Mouse (Mus musculus): ENCODE data around the gene Arhgap42. TPM values are rescaled to one million over a fixed set of nuclear protein-coding genes. Genes with fewer than 3 reads are reported as not detected.

Gene Arhgap42
- total RNA-seq, 2 experiments from 2014 or later: under 0.01 TPM; not detected in 1

DNA sequence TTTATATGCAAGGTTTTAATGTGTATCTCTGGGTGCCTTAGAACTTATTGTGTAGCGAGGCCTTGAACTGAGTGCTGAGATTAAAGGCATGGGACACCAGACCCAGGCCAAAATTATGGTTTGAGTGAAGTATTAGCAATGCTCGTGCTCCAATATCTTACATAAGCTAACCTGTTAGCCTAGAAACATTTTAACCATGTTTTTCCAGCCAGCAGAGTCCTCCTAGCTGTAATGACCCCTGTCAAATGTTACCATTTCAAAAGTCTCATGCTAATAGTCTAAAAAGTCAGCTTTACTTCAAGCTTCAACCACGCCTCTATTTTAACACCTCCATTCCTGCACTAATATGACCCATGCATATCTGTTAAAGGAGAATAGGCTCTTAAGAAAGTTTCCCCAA, 84.3 kb downstream of the Arhgap42 start:
- no peak for ATAC-seq (replicated peaks; ENCODE audit: low FRiP score, poor library complexity, severe bottlenecking)

- ATAC-seq (replicated peaks; ENCODE audit: low FRiP score, poor library complexity, severe bottlenecking): no peak
These were observed 94.4 kb downstream of the Arhgap42 start for GRCm38 (mm10) chr9:9144301-9145121.

- ATAC-seq (replicated peaks; ENCODE audit: low FRiP score, poor library complexity, severe bottlenecking): no peak
These were observed 95.8 kb downstream of the Arhgap42 start for GRCm38 (mm10) chr9:9143102-9143501.

DNA sequence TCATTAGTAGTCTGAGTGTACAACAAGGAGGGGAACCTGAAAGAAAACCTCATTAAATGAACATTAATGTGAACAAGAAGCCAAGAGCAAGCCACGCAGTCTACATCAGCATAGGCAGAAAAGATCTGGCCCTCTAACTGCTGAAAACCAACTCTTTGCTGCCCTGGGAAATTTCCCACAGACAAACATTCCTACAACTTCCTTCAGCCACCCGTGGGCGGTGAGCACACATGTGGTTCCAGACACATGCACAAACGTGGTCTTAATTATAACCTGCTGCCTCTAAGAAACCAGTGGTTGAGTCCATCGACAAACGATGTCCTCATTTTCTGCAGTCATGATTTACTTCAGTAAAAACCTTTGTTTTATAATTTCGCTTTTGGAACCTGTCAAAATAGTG, 96.3 kb downstream of the Arhgap42 start:
- no peak for ATAC-seq (replicated peaks; ENCODE audit: low FRiP score, poor library complexity, severe bottlenecking)

DNA sequence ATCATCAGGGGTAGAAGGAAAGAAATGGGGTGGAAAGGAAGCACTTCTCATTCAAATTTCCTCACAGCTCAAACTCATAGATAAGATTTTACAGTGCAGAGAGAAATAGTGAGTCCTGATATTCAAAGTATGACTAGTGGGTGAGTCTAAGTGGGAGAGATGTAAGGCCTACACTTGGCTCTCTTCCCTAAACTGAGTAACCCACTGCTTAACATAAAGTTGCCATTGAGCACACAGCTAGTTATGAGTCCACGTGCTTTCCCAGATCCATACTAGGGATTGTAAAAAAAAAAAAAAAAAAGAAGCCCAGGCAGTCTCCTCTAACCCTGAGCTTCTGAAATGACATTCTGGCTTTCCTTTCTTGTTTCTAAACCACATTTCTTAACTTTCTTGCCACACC, 96.8 kb downstream of the Arhgap42 start:
- ATAC-seq (replicated peaks; ENCODE audit: low FRiP score, poor library complexity, severe bottlenecking): no peak

DNA sequence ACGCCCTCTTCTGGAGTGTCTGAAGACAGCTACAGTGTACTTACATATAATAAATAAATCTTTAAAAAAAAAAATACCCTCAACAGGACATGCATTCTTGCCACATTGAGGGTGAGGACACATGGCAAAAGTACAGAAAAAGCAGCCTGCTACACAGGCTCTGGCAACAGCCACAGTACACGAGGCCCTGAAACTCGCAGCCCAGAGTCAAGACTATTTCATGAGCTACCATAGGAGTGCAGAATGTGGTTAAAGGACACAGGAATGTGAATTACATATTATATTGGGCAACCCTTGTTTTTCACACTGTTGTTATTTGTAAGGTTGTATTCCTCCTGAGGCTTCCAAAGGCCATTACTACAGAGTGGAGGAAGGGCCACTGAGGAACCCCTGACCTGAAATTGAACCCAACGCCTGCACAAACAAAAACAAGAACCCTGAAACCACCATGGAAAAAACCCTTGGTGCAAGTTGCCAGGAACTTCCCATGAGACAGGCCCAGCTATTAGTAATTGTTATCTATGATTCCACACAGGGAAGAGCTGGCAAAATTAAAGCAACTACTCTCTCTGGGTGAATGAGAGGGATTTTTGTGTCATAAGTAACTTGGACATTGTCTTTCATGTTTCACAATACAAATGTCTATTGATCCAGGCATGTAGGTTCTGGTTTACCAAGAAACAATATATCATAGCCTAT, 109.8 kb downstream of the Arhgap42 start:
- no peak for ATAC-seq (replicated peaks; ENCODE audit: low FRiP score, poor library complexity, severe bottlenecking)

- no peak for ATAC-seq (replicated peaks; ENCODE audit: low FRiP score, poor library complexity, severe bottlenecking)
These were observed 111.7 kb downstream of the Arhgap42 start for GRCm38 (mm10) chr9:9127041-9127755.

DNA sequence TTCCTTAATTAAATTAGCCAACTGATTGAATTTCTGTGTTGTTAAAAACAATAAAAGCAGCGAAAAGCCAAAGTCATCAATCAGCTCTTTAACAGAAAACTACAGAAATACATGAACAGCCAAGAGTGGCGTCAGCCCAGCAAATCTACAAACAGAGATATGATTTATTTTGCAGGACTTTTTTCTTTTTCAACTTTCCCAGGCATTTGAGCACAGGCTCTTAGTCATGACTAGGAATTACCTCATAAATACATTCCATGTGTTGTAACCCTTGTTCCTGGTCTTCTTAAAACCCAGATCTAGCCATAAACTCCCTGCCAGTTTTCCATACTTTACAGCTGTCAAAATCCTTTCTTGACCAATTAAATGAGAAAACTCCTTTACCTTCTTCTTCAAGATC, 114.7 kb downstream of the Arhgap42 start:
- no peak for ATAC-seq (replicated peaks; ENCODE audit: low FRiP score, poor library complexity, severe bottlenecking)

- no peak for ATAC-seq (replicated peaks; ENCODE audit: low FRiP score, poor library complexity, severe bottlenecking)
These were observed 124.6 kb downstream of the Arhgap42 start for GRCm38 (mm10) chr9:9114266-9114665.

DNA sequence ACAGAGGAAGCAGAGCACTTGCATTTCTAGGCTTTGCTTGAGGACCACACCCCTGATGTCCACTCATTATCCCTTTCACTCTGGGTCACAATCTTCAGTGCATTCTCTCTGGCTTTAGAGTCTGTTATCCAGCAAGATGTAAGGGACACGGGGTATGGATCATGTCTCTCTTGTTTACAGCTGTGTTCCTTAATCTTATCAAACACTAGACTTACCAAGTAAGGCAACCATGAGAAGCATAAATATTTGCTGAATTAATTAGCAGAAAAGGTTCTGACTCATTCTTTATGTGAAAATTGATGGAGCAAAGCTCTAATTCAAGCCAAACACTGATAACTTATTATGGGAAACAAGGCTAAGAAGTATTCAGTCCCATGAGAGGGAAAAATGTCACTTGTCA, 125.1 kb downstream of the Arhgap42 start:
- ATAC-seq (replicated peaks; ENCODE audit: low FRiP score, poor library complexity, severe bottlenecking): no peak

- no peak for ATAC-seq (replicated peaks; ENCODE audit: low FRiP score, poor library complexity, severe bottlenecking)
These were observed 126.0 kb downstream of the Arhgap42 start for GRCm38 (mm10) chr9:9112921-9113320.

- no peak for ATAC-seq (replicated peaks; ENCODE audit: low FRiP score, poor library complexity, severe bottlenecking)
These were observed 131.2 kb downstream of the Arhgap42 start for GRCm38 (mm10) chr9:9107697-9108096.

DNA sequence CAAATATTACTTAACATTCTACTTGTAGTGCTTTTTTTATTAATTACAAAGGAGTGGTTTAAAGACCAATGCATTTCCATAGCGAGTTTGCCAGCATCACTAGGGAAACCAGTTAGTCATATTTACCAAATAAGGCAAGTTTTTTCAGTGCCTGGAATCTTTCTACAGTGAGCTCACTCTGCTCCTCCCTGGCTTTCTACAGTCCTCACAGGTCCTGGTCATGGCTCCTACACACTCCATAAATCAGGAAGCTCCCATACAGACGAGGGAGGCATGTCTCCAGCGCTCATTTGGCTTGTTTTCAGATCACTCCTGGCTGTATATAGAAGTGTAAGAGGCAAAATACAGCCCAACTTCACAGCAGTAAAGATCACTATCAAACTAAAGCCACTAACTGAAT, 134.1 kb downstream of the Arhgap42 start:
- no peak for ATAC-seq (replicated peaks; ENCODE audit: low FRiP score, poor library complexity, severe bottlenecking)

GRCm38 (mm10) chr9:9102158-9102514, 136.8 kb downstream of the Arhgap42 start:
- ATAC-seq (replicated peaks; ENCODE audit: low FRiP score, poor library complexity, severe bottlenecking): no peak

DNA sequence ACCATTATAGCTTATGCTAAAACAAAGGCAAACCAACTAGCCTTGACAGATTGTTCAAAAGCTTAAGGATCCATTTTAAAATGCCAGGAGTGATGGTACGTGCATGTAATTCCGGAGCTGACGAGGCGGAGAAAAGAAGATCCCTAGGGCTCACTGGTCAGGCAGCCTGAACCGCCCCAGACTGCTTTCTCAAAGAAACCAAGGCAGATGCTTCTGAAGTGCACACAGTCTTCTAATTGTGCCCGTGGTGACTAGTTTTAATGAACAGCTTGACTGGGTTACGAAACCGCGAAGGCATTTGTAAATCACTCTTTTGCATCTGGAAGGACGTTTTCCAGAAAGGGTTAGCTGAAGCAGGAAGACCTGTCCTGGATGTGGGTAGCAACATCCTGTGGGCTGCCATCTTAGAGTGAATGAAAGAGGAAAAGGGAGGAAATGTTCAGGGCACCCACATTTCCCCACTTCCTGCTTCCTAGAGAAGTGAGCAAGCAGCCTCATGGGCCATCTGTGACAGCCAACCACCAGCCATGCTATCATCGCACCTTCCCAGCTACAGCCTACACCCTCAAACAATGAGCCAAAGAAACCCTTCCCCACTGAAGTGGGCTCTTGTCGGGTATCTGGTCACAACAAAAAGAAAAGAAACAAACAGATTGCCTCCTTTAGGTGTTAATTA, 137.3 kb downstream of the Arhgap42 start:
- ATAC-seq (replicated peaks; ENCODE audit: low FRiP score, poor library complexity, severe bottlenecking): no peak

DNA sequence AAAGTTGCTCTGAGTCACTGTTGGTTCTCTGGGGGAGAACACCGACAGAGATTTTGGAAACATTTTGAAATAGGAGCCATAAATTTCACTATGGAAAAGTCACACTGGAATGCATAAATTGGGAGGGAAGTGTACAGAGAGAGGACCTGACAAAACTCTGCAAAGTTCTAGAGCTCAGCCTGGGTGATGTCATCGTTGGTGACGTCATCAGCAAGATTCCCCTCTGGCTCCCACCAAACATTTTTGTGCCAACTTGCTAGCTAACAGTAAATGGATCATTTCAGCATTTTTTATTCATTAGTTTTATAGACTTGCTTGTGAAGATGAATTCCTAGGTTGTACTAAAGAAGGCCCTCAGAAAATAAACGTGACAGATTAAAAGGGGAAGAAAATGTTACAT, 137.8 kb downstream of the Arhgap42 start:
- no peak for ATAC-seq (replicated peaks; ENCODE audit: low FRiP score, poor library complexity, severe bottlenecking)

GRCm38 (mm10) chr9:9097835-9098234, 141.1 kb downstream of the Arhgap42 start:
- ATAC-seq (replicated peaks; ENCODE audit: low FRiP score, poor library complexity, severe bottlenecking): no peak

- no peak for ATAC-seq (replicated peaks; ENCODE audit: low FRiP score, poor library complexity, severe bottlenecking)
These were observed 142.1 kb downstream of the Arhgap42 start for GRCm38 (mm10) chr9:9096761-9097160.

- no peak for ATAC-seq (replicated peaks; ENCODE audit: low FRiP score, poor library complexity, severe bottlenecking)
These were observed 145.8 kb downstream of the Arhgap42 start for GRCm38 (mm10) chr9:9093096-9093495.

GRCm38 (mm10) chr9:9083441-9083840, 155.5 kb downstream of the Arhgap42 start:
- ATAC-seq (replicated peaks; ENCODE audit: low FRiP score, poor library complexity, severe bottlenecking): no peak

Data from erythroblast, adult 5-6 weeks (primary cell).